Mouse (Mus musculus) MEL (cell line): ENCODE data around the gene Ncor1. TPM values are rescaled to one million over a fixed set of nuclear protein-coding genes. Genes with fewer than 3 reads are reported as not detected.

Experiments used
- DNase-seq: peaks from one replicate; pipeline ENCODE4 v3.0.0; 2011; ENCODE audit warnings: low read depth, low spot score
- H3K27ac ChIP-seq: 2 replicates; pipeline ENCODE4 v1.5.1; 2012; ENCODE audit warnings: low read depth, mild to moderate bottlenecking, control low read depth, low read length, moderate library complexity; ENCODE audit not compliant: control insufficient read depth
- H3K27me3 ChIP-seq, 2 experiments: fragments of 150-350 bp in 1 of 2; sonication (generic) in 1 of 2; 2 replicates each; pipeline ENCODE4 v1.6.1; 2012; ENCODE audit warnings: low read length in 2 of 2, mild to moderate bottlenecking in 2 of 2, improper control_type of control experiment in 1 of 2, moderate library complexity in 1 of 2; ENCODE audit not compliant: insufficient read depth in 2 of 2, control insufficient read depth in 1 of 2
- H3K36me3 ChIP-seq, 2 experiments: 2 replicates each; pipeline ENCODE4 v1.6.1; 2012 to 2014; ENCODE audit warnings: low read length in 2 of 2, improper control_type of control experiment in 1 of 2, inconsistent platforms in 1 of 2, mild to moderate bottlenecking in 1 of 2; ENCODE audit not compliant: insufficient read depth in 2 of 2, control insufficient read depth in 1 of 2
- H3K4me1 ChIP-seq, 2 experiments: fragments of 150-350 bp in 1 of 2; sonication (generic) in 1 of 2; 2 replicates each; pipeline ENCODE4 v1.6.1; 2012; ENCODE audit warnings: low read length in 2 of 2, improper control_type of control experiment in 1 of 2, mild to moderate bottlenecking in 1 of 2; ENCODE audit not compliant: insufficient read depth in 2 of 2, control insufficient read depth in 1 of 2
- H3K4me3 ChIP-seq, 2 experiments: fragments of 150-350 bp in 1 of 2; sonication (generic) in 1 of 2; 2 replicates each; pipeline ENCODE4 v1.5.1; 2012; ENCODE audit warnings: low read depth in 2 of 2, low read length in 2 of 2, mild to moderate bottlenecking in 2 of 2, moderate library complexity in 2 of 2, control low read depth in 1 of 2, improper control_type of control experiment in 1 of 2; ENCODE audit not compliant: control insufficient read depth in 1 of 2, insufficient read depth in 1 of 2
- H3K79me2 ChIP-seq: 2 replicates; pipeline ENCODE4 v1.6.1; 2012; ENCODE audit warnings: mild to moderate bottlenecking, low read length, moderate library complexity; ENCODE audit not compliant: control insufficient read depth, poor library complexity, insufficient read depth
- H3K9ac ChIP-seq: 2 replicates; pipeline ENCODE4 v1.6.1; 2012; ENCODE audit warnings: low read depth, mild to moderate bottlenecking, control low read depth, low read length, moderate library complexity; ENCODE audit not compliant: control insufficient read depth, poor library complexity, severe bottlenecking
- H3K9me3 ChIP-seq: fragments of 150-350 bp; sonication (generic); replicated peaks from 2 replicates; pipeline ENCODE4 v1.6.1; 2012; ENCODE audit warnings: mild to moderate bottlenecking, low read length, improper control_type of control experiment, moderate library complexity; ENCODE audit not compliant: insufficient read depth
- BHLHE40 ChIP-seq: IDR thresholded peaks from 2 replicates; pipeline ENCODE4 v1.6.1; 2012; ENCODE audit warnings: low read depth, mild to moderate bottlenecking, inconsistent platforms, low read length, improper control_type of control experiment, borderline replicate concordance
- CHD1 ChIP-seq: IDR thresholded peaks from 2 replicates; pipeline ENCODE4 v1.6.1; 2012; ENCODE audit warnings: low read depth, mild to moderate bottlenecking, inconsistent platforms, low read length, improper control_type of control experiment
- CHD2 ChIP-seq: IDR thresholded peaks from 2 replicates; pipeline ENCODE4 v1.6.1; 2011; ENCODE audit warnings: low read length, improper control_type of control experiment
- CTCF ChIP-seq, 3 experiments: IDR thresholded peaks in 2 of 3; conservative IDR thresholded peaks in 1 of 3; 2 replicates each; pipeline ENCODE4 v1.5.1; 2011 to 2012; ENCODE audit warnings: low read length in 3 of 3, low read depth in 2 of 3, mild to moderate bottlenecking in 2 of 3, improper control_type of control experiment in 1 of 3, inconsistent platforms in 1 of 3, mixed read lengths in 1 of 3, moderate library complexity in 1 of 3; ENCODE audit not compliant: control insufficient read depth in 1 of 3, insufficient read depth in 1 of 3, poor library complexity in 1 of 3, severe bottlenecking in 1 of 3
- ELF1 ChIP-seq: IDR thresholded peaks from 2 replicates; pipeline ENCODE4 v1.6.1; 2014; ENCODE audit warnings: low read depth, mild to moderate bottlenecking, inconsistent platforms, low read length, improper control_type of control experiment, moderate library complexity
- EP300 ChIP-seq, 2 experiments: IDR thresholded peaks; 2 replicates each; pipeline ENCODE4 v1.6.1; 2011; ENCODE audit warnings: improper control_type of control experiment in 2 of 2, low read length in 2 of 2, low read depth in 1 of 2, mild to moderate bottlenecking in 1 of 2
- ETS1 ChIP-seq: IDR thresholded peaks from 2 replicates; pipeline ENCODE4 v1.6.1; 2012; ENCODE audit warnings: low read depth, mild to moderate bottlenecking, inconsistent platforms, low read length, improper control_type of control experiment, moderate library complexity
- GABPA ChIP-seq: IDR thresholded peaks from 2 replicates; pipeline ENCODE4 v1.6.1; 2012; ENCODE audit warnings: low read depth, mild to moderate bottlenecking, inconsistent platforms, low read length, improper control_type of control experiment, moderate library complexity
- GATA1 ChIP-seq: IDR thresholded peaks from 2 replicates; pipeline ENCODE4 v1.6.1; 2011; ENCODE audit warnings: low read depth, low read length, improper control_type of control experiment
- HCFC1 ChIP-seq: IDR thresholded peaks from 2 replicates; pipeline ENCODE4 v1.6.1; 2012; ENCODE audit warnings: low read depth, mild to moderate bottlenecking, inconsistent platforms, low read length, improper control_type of control experiment, moderate library complexity
- JUND ChIP-seq: IDR thresholded peaks from 2 replicates; pipeline ENCODE4 v1.6.1; 2011; ENCODE audit warnings: low read depth, mild to moderate bottlenecking, improper control_type of control experiment, low read length
- KAT2A ChIP-seq: conservative IDR thresholded peaks from 2 replicates; pipeline ENCODE4 v1.6.1; 2012; ENCODE audit warnings: low read depth, low read length, improper control_type of control experiment, inconsistent platforms
- MAX ChIP-seq: IDR thresholded peaks from 2 replicates; pipeline ENCODE4 v1.6.1; 2011; ENCODE audit warnings: low read length, improper control_type of control experiment
- MAZ ChIP-seq: IDR thresholded peaks from 2 replicates; pipeline ENCODE4 v1.6.1; 2012; ENCODE audit warnings: low read depth, mild to moderate bottlenecking, inconsistent platforms, low read length, improper control_type of control experiment
- MEF2A ChIP-seq: IDR thresholded peaks from 2 replicates; pipeline ENCODE4 v1.6.1; 2014; ENCODE audit warnings: low read depth, mild to moderate bottlenecking, inconsistent platforms, low read length, improper control_type of control experiment; ENCODE audit not compliant: poor library complexity, insufficient replicate concordance, severe bottlenecking; ENCODE audit errors: extremely low read depth
- MXI1 ChIP-seq: IDR thresholded peaks from 2 replicates; pipeline ENCODE4 v1.6.1; 2011; ENCODE audit warnings: mild to moderate bottlenecking, low read depth, low read length, improper control_type of control experiment
- MYB ChIP-seq: IDR thresholded peaks from 2 replicates; pipeline ENCODE4 v1.6.1; 2011; ENCODE audit warnings: mild to moderate bottlenecking, low read depth, low read length, improper control_type of control experiment
- MYC ChIP-seq: IDR thresholded peaks from 2 replicates; pipeline ENCODE4 v1.6.1; 2011; ENCODE audit warnings: low read depth, mild to moderate bottlenecking, low read length, improper control_type of control experiment, moderate library complexity
- POLR2A ChIP-seq, 2 experiments: IDR thresholded peaks; 2 replicates each; pipeline ENCODE4 v1.6.1; 2011 to 2012; ENCODE audit warnings: low read length in 2 of 2, mild to moderate bottlenecking in 2 of 2, control low read depth in 1 of 2, improper control_type of control experiment in 1 of 2, low read depth in 1 of 2, moderate library complexity in 1 of 2; ENCODE audit not compliant: control insufficient read depth in 1 of 2, insufficient read depth in 1 of 2, poor library complexity in 1 of 2
- POLR2AphosphoS2 ChIP-seq: IDR thresholded peaks from 2 replicates; pipeline ENCODE4 v1.6.1; 2011; ENCODE audit warnings: low read length, improper control_type of control experiment
- POLR2AphosphoS5 ChIP-seq: IDR thresholded peaks from 2 replicates; pipeline ENCODE4 v1.6.1; 2012; ENCODE audit warnings: low read depth, borderline replicate concordance, mild to moderate bottlenecking, inconsistent platforms, low read length, moderate library complexity, mixed read lengths
- RAD21 ChIP-seq: IDR thresholded peaks from 2 replicates; pipeline ENCODE4 v1.6.1; 2011; ENCODE audit warnings: mild to moderate bottlenecking, low read depth, low read length, improper control_type of control experiment
- RCOR1 ChIP-seq: IDR thresholded peaks from 2 replicates; pipeline ENCODE4 v1.6.1; 2012; ENCODE audit warnings: low read depth, mild to moderate bottlenecking, inconsistent platforms, low read length, improper control_type of control experiment
- SMC3 ChIP-seq: IDR thresholded peaks from 2 replicates; pipeline ENCODE4 v1.6.1; 2011; ENCODE audit warnings: low read depth, low read length, improper control_type of control experiment
- TAL1 ChIP-seq: IDR thresholded peaks from 2 replicates; pipeline ENCODE4 v1.6.1; 2012; ENCODE audit warnings: mild to moderate bottlenecking, inconsistent platforms, low read length, moderate library complexity, mixed read lengths
- TBP ChIP-seq: IDR thresholded peaks from 2 replicates; pipeline ENCODE4 v1.8.0; 2011; ENCODE audit warnings: low read depth, low read length, improper control_type of control experiment
- TCF12 ChIP-seq: IDR thresholded peaks from 2 replicates; pipeline ENCODE4 v1.6.1; 2014; ENCODE audit warnings: low read depth, mild to moderate bottlenecking, inconsistent platforms, low read length, improper control_type of control experiment, moderate library complexity
- UBTF ChIP-seq: IDR thresholded peaks from 2 replicates; pipeline ENCODE4 v1.6.1; 2012; ENCODE audit warnings: low read depth, mild to moderate bottlenecking, inconsistent platforms, low read length, improper control_type of control experiment, moderate library complexity, borderline replicate concordance; ENCODE audit not compliant: insufficient read depth
- USF2 ChIP-seq, 2 experiments: IDR thresholded peaks; 2 replicates each; pipeline ENCODE4 v1.6.1; 2011 to 2012; ENCODE audit warnings: improper control_type of control experiment in 2 of 2, low read length in 2 of 2, borderline replicate concordance in 1 of 2, inconsistent platforms in 1 of 2, low read depth in 1 of 2, mild to moderate bottlenecking in 1 of 2; ENCODE audit not compliant: insufficient read depth in 1 of 2
- ZKSCAN1 ChIP-seq: IDR thresholded peaks from 2 replicates; pipeline ENCODE4 v1.6.1; 2012; ENCODE audit warnings: low read depth, mild to moderate bottlenecking, inconsistent platforms, low read length, improper control_type of control experiment, moderate library complexity
- ZMIZ1 ChIP-seq: IDR thresholded peaks from 2 replicates; pipeline ENCODE4 v1.6.1; 2012; ENCODE audit warnings: low read depth, mild to moderate bottlenecking, inconsistent platforms, low read length, improper control_type of control experiment, moderate library complexity
- ZNF384 ChIP-seq: IDR thresholded peaks from 2 replicates; pipeline ENCODE4 v1.6.1; 2012; ENCODE audit warnings: low read depth, mild to moderate bottlenecking, inconsistent platforms, low read length, improper control_type of control experiment
- polyA plus RNA-seq, 2 experiments: library from polyadenylated mRNA; stranded (reverse) in 1 of 2; unstranded in 1 of 2; fragments of >175 nt in 1 of 2; fragments of >200 nt in 1 of 2; gene quantifications; 2 replicates each; pipeline versions ENCODE4 v1.2.1 to v1.2.4; 2012; ENCODE audit warnings: low replicate concordance in 2 of 2, low read depth in 1 of 2; ENCODE audit not compliant: insufficient read length in 2 of 2, insufficient read depth in 1 of 2, missing spikeins in 1 of 2
- total RNA-seq: library from RNA; depleted of rRNA; stranded (reverse); fragments of 300-350 nt; gene quantifications from 2 replicates; pipeline ENCODE4 v1.2.3, GENCODE M21; 2012

The Ncor1 gene
- total and polyA plus RNA-seq, 3 experiments = 71.8 to 250 (median 188) TPM

DNA sequence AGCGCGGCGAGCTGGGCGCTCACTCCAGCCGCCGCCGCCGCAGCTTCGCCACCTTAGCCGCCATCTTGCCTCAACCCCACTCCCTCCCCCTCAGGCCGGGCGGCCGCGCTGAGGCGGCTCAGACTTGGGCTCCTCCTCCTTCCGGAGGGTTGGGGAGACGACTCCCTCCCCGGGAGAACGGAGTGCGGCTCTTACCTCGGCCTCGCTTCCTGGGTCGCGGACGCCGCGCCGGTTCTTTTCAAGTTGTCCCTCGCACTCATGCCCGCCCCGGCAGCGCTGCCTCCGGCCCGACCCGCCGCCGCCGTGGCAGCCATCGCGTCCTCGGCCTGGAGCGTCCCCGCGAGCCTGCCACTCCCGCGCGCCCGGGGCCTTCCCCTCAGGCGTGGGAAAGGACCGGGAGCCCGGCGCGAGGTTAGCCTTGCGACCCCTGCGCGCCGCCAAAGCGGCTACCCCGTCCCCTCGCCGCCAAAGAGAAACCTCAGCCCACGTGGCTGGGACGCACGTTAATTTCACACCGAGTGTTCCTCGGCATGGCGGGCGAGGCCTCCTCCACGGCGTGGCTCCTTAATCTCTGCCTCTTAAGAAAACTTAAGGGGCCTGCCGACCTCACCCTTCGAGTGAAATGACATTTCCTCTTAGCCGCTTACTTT lies 975 bp downstream of the Ncor1 start (continued):
- TF ChIP-seq TCF12 = peak; percentile 78

DNA sequence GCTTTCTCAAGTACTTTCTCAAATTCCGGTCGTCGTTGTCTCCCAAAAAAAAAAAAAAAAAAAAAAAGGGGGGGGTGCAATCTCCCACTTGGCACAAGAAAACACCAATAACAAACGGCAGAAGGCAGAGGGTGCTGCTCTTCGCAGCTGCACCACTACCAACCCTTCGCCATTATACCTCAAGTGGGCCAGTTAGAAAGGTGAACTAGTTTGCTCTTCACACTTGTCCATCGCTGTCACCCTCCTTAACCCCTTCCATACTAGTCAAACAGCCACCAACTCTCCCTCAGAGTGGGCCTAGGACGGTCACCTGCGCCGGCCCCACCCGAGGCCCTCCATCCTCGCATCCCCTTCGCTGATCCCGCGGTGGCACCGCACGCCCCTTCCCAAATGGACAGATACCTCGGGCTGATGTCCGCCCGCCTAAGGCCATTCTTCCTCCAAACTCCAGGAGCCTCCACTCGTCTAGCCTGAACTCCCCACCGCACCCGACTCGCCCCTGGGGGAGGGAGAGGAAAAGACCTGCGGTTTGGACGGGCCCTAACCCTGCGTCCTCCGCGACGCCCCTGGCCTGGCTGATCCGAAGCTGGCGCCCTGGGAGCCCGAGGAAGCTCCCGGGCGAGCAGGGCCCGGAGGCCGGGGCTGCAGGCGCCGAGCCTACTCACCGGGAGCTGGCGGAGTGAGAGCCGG lies 1.7 kb downstream of the Ncor1 start:
- peak; percentile 77 for DNase-seq
- H3K27me3 ChIP-seq = no peaks in the 10 kb centered on the region
- peak overlapping the region; percentile 89 to 93 for H3K4me3 ChIP-seq
- peaks cover 60% of the 10 kb centered on the region for H3K79me2 ChIP-seq
- H3K27ac ChIP-seq = peak overlapping the region; percentile 97
- H3K4me1 ChIP-seq = peaks cover 14% of the 10 kb centered on the region in 2 experiments
- H3K36me3 ChIP-seq = peaks cover 3 to 28% of the 10 kb centered on the region in 2 experiments
- no peaks in the 10 kb centered on the region for H3K9me3 ChIP-seq
- peak overlapping the region; percentile 98 for H3K9ac ChIP-seq
- TF ChIP-seq BHLHE40 (no peak), GABPA (no peak), EP300 (IDR thresholded peaks at IDR 0.05; ENCODE audit: low read depth in 1 of 2, low read length in 2 of 2) (no peak; a peak in 2 of 4 replicates), USF2 (IDR thresholded peaks at IDR 0.05; ENCODE audit: borderline replicate concordance in 1 of 2, insufficient read depth in 1 of 2, low read depth in 1 of 2, low read length in 2 of 2) (no peak), GATA1 (no peak), MYB (0 out of 2 replicates have a peak, but pooled peaks have one; percentile 25), CHD1 (no peak), MAZ (peak; percentile 61; the same call in 1 of the 2 replicates), MXI1 (peak; percentile 74), POLR2A (IDR thresholded peaks at IDR 0.05; ENCODE audit: control insufficient read depth in 1 of 2, insufficient read depth in 1 of 2, low read depth in 1 of 2, low read length in 2 of 2, poor library complexity in 1 of 2) (no peak), JUND (0 out of 2 replicates have a peak, but pooled peaks have one; percentile 48), KAT2A (no peak), ZKSCAN1 (no peak), RAD21 (no peak; the same call in 1 of the 2 replicates), RCOR1 (no peak), POLR2AphosphoS2 (no peak), MYC (no peak), SMC3 (no peak), ZNF384 (peak; percentile 95), ZMIZ1 (no peak), ETS1 (0 out of 2 replicates have a peak, but pooled peaks have one; percentile 15), ELF1 (no peak), UBTF (0 out of 2 replicates have a peak, but pooled peaks have one; percentile 74), MAX (peak; percentile 47), HCFC1 (0 out of 2 replicates have a peak, but pooled peaks have one; percentile 16), TAL1 (no peak), CHD2 (no peak), POLR2AphosphoS5 (no peak; the same call in 1 of the 2 replicates), TCF12 (peak; percentile 48; the same call in 1 of the 2 replicates), CTCF (IDR thresholded peaks at IDR 0.05 in 2 of 3, conservative IDR thresholded peaks at IDR 0.05 in 1 of 3; ENCODE audit: control insufficient read depth in 1 of 3, insufficient read depth in 1 of 3, low read depth in 2 of 3, low read length in 3 of 3, poor library complexity in 1 of 3, severe bottlenecking in 1 of 3) (no peak; a peak in 1 of 6 replicates), MEF2A (no peak), TBP (peak; percentile 76; the same call in 1 of the 2 replicates)
